Mouse (Mus musculus) neural tube, embryonic 14.5 days (tissue): Measurements from ENCODE around the gene Sema6d. TPM values are rescaled to one million over a fixed set of nuclear protein-coding genes. Genes with fewer than 3 reads are reported as not detected.

Source experiments
- ATAC-seq: fragments of 200-750 bp; cut with Nextera tagmentation; 2 replicates; pipeline ENCODE4 v1.8.0; 2017; ENCODE audit warnings: low read depth, mild to moderate bottlenecking, moderate TSS enrichment, moderate library complexity
- H3K27ac ChIP-seq: fragments of 300-500 bp; sonication (generic); 2 replicates; pipeline ENCODE4 v1.5.1; 2014; ENCODE audit warnings: low read depth, mild to moderate bottlenecking, control low read depth, low read length, moderate library complexity, mixed read lengths
- H3K27me3 ChIP-seq: fragments of 300-500 bp; sonication (generic); 2 replicates; pipeline ENCODE4 v1.6.1; 2014; ENCODE audit warnings: low read length; ENCODE audit not compliant: control insufficient read depth, insufficient read depth
- H3K36me3 ChIP-seq: fragments of 300-500 bp; sonication (generic); 2 replicates; pipeline ENCODE4 v1.6.1; 2014; ENCODE audit warnings: low read length, mixed read lengths; ENCODE audit not compliant: control insufficient read depth, insufficient read depth
- H3K4me1 ChIP-seq: fragments of 300-500 bp; sonication (generic); 2 replicates; pipeline ENCODE4 v1.6.1; 2014; ENCODE audit warnings: low read length; ENCODE audit not compliant: control insufficient read depth, insufficient read depth
- H3K4me2 ChIP-seq: fragments of 300-500 bp; sonication (generic); 2 replicates; pipeline ENCODE4 v1.6.1; 2014; ENCODE audit warnings: mild to moderate bottlenecking, low read depth, low read length, control low read depth
- H3K4me3 ChIP-seq: fragments of 300-500 bp; sonication (generic); 2 replicates; pipeline ENCODE4 v1.5.1; 2014; ENCODE audit warnings: low read depth, low read length, control low read depth, mixed read lengths
- H3K9ac ChIP-seq: fragments of 300-500 bp; sonication (generic); replicated peaks from 2 replicates; pipeline ENCODE4 v1.6.1; 2014; ENCODE audit warnings: low read depth, mild to moderate bottlenecking, control low read depth, low read length, mixed read lengths
- H3K9me3 ChIP-seq: fragments of 300-500 bp; sonication (generic); 2 replicates; pipeline ENCODE4 v1.6.1; 2016; ENCODE audit warnings: low read length; ENCODE audit not compliant: control insufficient read depth
- WGBS: fragments of 180-500 bp; shearing (Covaris S2); extraction: QIAGEN DNeasy Blood & Tissue Kit; methylation state at CpG from one replicate; pipeline ENCODE4 v1.1.7; 2014; 5-methylcytosine and 5-hydroxymethylcytosine counted together
- polyA plus RNA-seq: library from polyadenylated mRNA; unstranded; fragments of >200 nt; fragmentation: Nextera tagmentation; extraction: Ambion mirVana; gene quantifications from 2 replicates; pipeline ENCODE4 v1.2.1, GENCODE M21; 2014

Sema6d gene
- polyA plus RNA-seq, 1 experiment from 2014 or later = 75.5 TPM

GRCm38 (mm10) chr2:124668431-124668830 lies 578.7 kb downstream of the Sema6d start:
- no peak for ATAC-seq
- Histone ChIP-seq H3K4me3 (no peak overlapping the region), H3K36me3 (peaks cover 16% of the 10 kb centered on the region; the same call in 1 of the 2 replicates), H3K9ac (no peak overlapping the region), H3K9me3 (no peaks in the 10 kb centered on the region), H3K4me2 (no peak overlapping the region), H3K27ac (no peak overlapping the region), H3K4me1 (no peaks in the 10 kb centered on the region), H3K27me3 (no peaks in the 10 kb centered on the region)
- 98% methylated on average over 1 of the region's 1 CpGs for WGBS

GRCm38 (mm10) chr2:124673117-124673516 lies 583.3 kb downstream of the Sema6d start:
- no peak overlapping the region for H3K4me2 ChIP-seq
- no peak overlapping the region for H3K4me3 ChIP-seq
- H3K27me3 ChIP-seq = no peaks in the 10 kb centered on the region
- H3K27ac ChIP-seq = no peak overlapping the region
- H3K36me3 ChIP-seq = no peaks in the 10 kb centered on the region
- H3K9me3 ChIP-seq = no peaks in the 10 kb centered on the region
- no peaks in the 10 kb centered on the region for H3K4me1 ChIP-seq
- no peak overlapping the region for H3K9ac ChIP-seq
- ATAC-seq = no peak

DNA sequence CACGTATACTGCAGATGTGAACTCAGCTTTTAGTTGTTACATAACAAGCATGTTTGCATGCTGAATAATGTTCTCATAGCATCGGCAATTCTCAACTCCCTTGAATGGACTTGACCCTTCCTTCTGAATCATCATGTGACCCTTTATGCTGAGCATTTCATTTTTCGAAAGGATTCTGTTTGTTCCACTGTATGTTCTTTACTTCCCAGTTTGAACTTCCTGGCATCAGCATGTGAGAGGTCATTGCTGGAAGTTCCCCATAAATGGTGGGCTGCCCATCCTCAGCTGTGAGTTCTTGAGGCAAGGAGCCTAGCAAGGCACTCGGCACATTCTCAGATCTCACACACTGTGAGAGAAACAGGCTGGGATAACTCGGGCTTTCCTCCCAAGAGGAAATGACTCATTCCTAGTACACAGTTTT lies 594.7 kb downstream of the Sema6d start:
- Histone ChIP-seq H3K27me3 (no peaks in the 10 kb centered on the region), H3K27ac (no peak overlapping the region), H3K4me1 (no peaks in the 10 kb centered on the region), H3K4me2 (no peak overlapping the region), H3K4me3 (no peak overlapping the region), H3K36me3 (no peaks in the 10 kb centered on the region), H3K9me3 (no peaks in the 10 kb centered on the region), H3K9ac (no peak overlapping the region)
- ATAC-seq = no peak
- WGBS = 85% methylated on average over 5 of the region's 5 CpGs

GRCm38 (mm10) chr2:124690372-124690771 lies 600.6 kb downstream of the Sema6d start:
- Histone ChIP-seq H3K4me1 (no peaks in the 10 kb centered on the region), H3K36me3 (no peaks in the 10 kb centered on the region), H3K27me3 (no peaks in the 10 kb centered on the region), H3K9ac (no peak overlapping the region), H3K4me3 (no peak overlapping the region), H3K4me2 (no peak overlapping the region), H3K27ac (no peak overlapping the region), H3K9me3 (no peaks in the 10 kb centered on the region; the same call in 1 of the 2 replicates)
- ATAC-seq = no peak
- 87% methylated on average over 1 of the region's 1 CpGs for WGBS

DNA sequence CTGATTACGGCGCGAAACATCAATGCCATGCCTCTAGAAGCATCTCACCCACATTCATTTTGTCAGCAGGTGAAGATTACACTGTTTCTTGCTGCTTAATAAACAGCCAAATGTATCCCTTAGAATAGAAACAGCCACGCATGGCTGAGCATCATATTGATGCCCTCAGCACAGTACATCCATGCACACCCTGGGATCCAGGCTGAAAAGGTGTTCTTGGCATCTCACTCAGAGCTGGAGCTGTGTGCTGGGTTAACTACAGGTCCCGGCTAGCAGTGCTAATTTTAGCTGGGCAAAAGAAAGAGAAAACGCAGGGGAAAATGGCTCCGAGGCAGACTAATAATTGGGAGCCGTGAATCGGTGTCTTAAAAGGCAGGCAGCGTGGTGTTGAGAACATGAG lies 612.9 kb downstream of the Sema6d start:
- Histone ChIP-seq H3K36me3 (no peaks in the 10 kb centered on the region), H3K27me3 (no peaks in the 10 kb centered on the region), H3K9me3 (no peaks in the 10 kb centered on the region), H3K4me2 (no peak overlapping the region), H3K4me1 (no peaks in the 10 kb centered on the region), H3K9ac (no peak overlapping the region), H3K4me3 (no peak overlapping the region), H3K27ac (no peak overlapping the region)
- ATAC-seq = no peak
- 86% methylated on average over 10 of the region's 10 CpGs for WGBS

- WGBS = 72% methylated on average over 4 of the region's 4 CpGs
- H3K36me3 ChIP-seq = no peaks in the 10 kb centered on the region
- H3K9ac ChIP-seq = no peak overlapping the region
- ATAC-seq = no peak
- H3K27me3 ChIP-seq = no peaks in the 10 kb centered on the region
- no peaks in the 10 kb centered on the region for H3K9me3 ChIP-seq
- no peak overlapping the region for H3K4me2 ChIP-seq
- no peaks in the 10 kb centered on the region for H3K4me1 ChIP-seq
- H3K4me3 ChIP-seq = no peak overlapping the region
- H3K27ac ChIP-seq = no peak overlapping the region
Measured at GRCm38 (mm10) chr2:124704922-124705321, 615.2 kb downstream of the Sema6d start.

GRCm38 (mm10) chr2:124705806-124706205 lies 616.0 kb downstream of the Sema6d start:
- H3K4me1 ChIP-seq = no peaks in the 10 kb centered on the region
- no peak overlapping the region for H3K4me2 ChIP-seq
- no peaks in the 10 kb centered on the region for H3K27me3 ChIP-seq
- H3K9me3 ChIP-seq = no peaks in the 10 kb centered on the region
- no peak overlapping the region for H3K9ac ChIP-seq
- no peaks in the 10 kb centered on the region for H3K36me3 ChIP-seq
- WGBS = 51% methylated on average over 4 of the region's 4 CpGs
- no peak overlapping the region for H3K4me3 ChIP-seq
- no peak for ATAC-seq
- H3K27ac ChIP-seq = no peak overlapping the region

DNA sequence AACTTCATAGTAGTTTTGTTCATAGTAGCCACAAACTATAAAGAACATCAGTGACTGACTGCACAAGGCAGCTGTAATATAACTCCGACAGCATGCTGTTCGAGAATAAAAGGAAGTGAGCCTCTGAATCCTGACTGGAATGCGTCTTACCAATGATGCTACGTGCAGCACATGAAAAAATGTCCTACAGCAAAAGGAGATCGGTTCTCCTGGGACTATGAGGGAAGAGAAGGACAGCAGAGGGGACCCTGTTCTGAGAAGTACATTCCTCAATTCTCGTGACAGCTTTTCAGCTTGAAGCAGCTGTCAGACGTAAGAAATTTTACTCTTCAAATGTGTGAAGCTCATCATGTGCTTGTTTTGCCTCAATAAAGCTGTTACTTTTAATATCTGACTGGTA lies 617.1 kb downstream of the Sema6d start:
- Histone ChIP-seq H3K9ac (no peak overlapping the region), H3K27me3 (no peaks in the 10 kb centered on the region), H3K36me3 (no peaks in the 10 kb centered on the region), H3K4me3 (no peak overlapping the region), H3K4me1 (no peaks in the 10 kb centered on the region), H3K27ac (no peak overlapping the region), H3K9me3 (no peaks in the 10 kb centered on the region), H3K4me2 (no peak overlapping the region)
- ATAC-seq = no peak
- 49% methylated on average over 7 of the region's 7 CpGs for WGBS
